In the genomic region with DNA sequence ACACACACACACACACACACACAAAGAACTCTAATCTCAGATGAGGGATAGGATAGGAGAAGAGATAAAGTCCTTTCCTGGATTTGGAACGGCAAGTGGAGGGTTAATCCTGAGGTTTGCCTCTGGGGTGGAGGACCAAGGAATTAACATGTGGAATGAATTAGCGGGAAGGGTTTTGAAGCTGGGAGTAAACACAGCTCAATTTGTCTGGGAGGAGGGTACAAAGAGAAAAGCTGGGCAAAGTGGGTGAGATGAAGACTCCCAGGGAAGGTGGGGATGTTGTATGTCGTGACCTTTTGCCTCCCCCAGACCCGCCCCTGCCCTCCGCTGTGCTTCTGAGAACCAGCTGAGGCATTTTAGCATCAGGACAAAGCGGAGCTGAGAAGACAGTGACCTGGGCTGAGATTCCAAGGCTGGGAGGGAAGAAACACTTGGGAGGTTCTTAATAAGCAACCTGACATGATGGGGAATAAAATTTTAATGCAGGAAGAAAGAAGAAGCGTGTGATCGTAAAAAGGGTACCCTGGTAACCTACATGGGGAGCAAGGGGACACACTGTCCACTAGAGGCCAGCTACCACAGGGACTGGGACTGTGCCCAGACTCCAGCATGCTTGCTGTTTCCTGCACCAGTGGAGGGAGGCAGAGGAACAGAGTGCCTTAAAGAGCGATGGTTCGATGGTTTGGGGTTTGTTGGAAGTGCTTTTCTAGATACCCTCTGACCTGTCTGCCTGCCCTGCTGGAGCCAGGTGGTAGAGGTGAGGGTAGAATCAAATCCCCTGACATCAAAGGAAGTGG, we compare ENCODE assay signal across 7 mouse cellular contexts.
A peak's percentile ranks its signal among the peaks of the same experiment; 100 is the strongest.
DNase-seq lines count a peak whose midpoint lies in the region; ATAC-seq and TF ChIP-seq lines count a peak whose summit lies in the region.

No protein-coding gene starts in this region.

- H3K9me3 ChIP-seq in hindbrain, embryonic 10.5 days = no peaks in the 10 kb centered on the region
- H3K9me3 ChIP-seq in hindbrain, embryonic 13.5 days = no peaks in the 10 kb centered on the region
- H3K9me3 ChIP-seq in neural tube, embryonic 15.5 days (replicated peaks) = no peaks in the 10 kb centered on the region
- no peaks in the 10 kb centered on the region for H3K9me3 ChIP-seq in hindbrain, postnatal 0 days (ENCODE audit: low read length)

- DNase-seq in hindbrain, embryonic 10.5 days (ENCODE audit: low spot score) = peak; percentile 38
- peak; percentile 28 for DNase-seq in neural tube, embryonic 10.5 days (ENCODE audit: extremely low spot score, low spot score)
- peak; percentile 28 for DNase-seq in hindbrain, postnatal 0 days (ENCODE audit: low spot score)
- peak; percentile 6 for DNase-seq in yolk sac, embryonic 10.5 days (ENCODE audit: low spot score)
- no peak for DNase-seq in layer of hippocampus, postnatal 14 days (ENCODE audit: low spot score in 2 of 2)

- no peak overlapping the region for H3K4me3 ChIP-seq in hindbrain, embryonic 10.5 days
- no peak overlapping the region for H3K4me3 ChIP-seq in hindbrain, embryonic 13.5 days
- no peak overlapping the region for H3K4me3 ChIP-seq in neural tube, embryonic 15.5 days (replicated peaks)
- H3K4me3 ChIP-seq in hindbrain, postnatal 0 days (ENCODE audit: low read length) = no peak overlapping the region

- WGBS in hindbrain, embryonic 10.5 days = 23% methylated on average over 10 of the region's 10 CpGs
- 23% methylated on average over 10 of the region's 10 CpGs for WGBS in hindbrain, embryonic 13.5 days
- 35% methylated on average over 10 of the region's 10 CpGs for WGBS in neural tube, embryonic 15.5 days
- 30% methylated on average over 10 of the region's 10 CpGs for WGBS in hindbrain, postnatal 0 days

- H3K4me2 ChIP-seq in hindbrain, embryonic 13.5 days = no peak overlapping the region
- H3K4me2 ChIP-seq in neural tube, embryonic 15.5 days = no peak overlapping the region
- H3K4me2 ChIP-seq in hindbrain, postnatal 0 days (ENCODE audit: low read depth, low read length) = no peak overlapping the region

- peak; percentile 60 for TF ChIP-seq CTCF in hindbrain, postnatal 0 days (IDR thresholded peaks at IDR 0.05; ENCODE audit: low read depth)

- no peak overlapping the region for H3K9ac ChIP-seq in hindbrain, embryonic 13.5 days
- no peak overlapping the region for H3K9ac ChIP-seq in neural tube, embryonic 15.5 days (replicated peaks)
- H3K9ac ChIP-seq in hindbrain, postnatal 0 days (replicated peaks; ENCODE audit: low read length) = no peak overlapping the region

- H3K36me3 ChIP-seq in hindbrain, embryonic 10.5 days = no peaks in the 10 kb centered on the region
- no peaks in the 10 kb centered on the region for H3K36me3 ChIP-seq in hindbrain, embryonic 13.5 days
- H3K36me3 ChIP-seq in neural tube, embryonic 15.5 days = no peaks in the 10 kb centered on the region
- H3K36me3 ChIP-seq in hindbrain, postnatal 0 days (ENCODE audit: insufficient read depth, low read length) = no peaks in the 10 kb centered on the region

- peaks cover 96% of the 10 kb centered on the region for H3K27me3 ChIP-seq in hindbrain, embryonic 10.5 days (ENCODE audit: insufficient read depth, poor library complexity, severe bottlenecking)
- peaks cover 46% of the 10 kb centered on the region; the same call in 1 of the 2 replicates for H3K27me3 ChIP-seq in hindbrain, embryonic 13.5 days
- peaks cover 4% of the 10 kb centered on the region; the same call in 1 of the 2 replicates for H3K27me3 ChIP-seq in neural tube, embryonic 15.5 days (replicated peaks)
- H3K27me3 ChIP-seq in hindbrain, postnatal 0 days (ENCODE audit: insufficient read depth, low read length) = no peaks in the 10 kb centered on the region

- H3K4me1 ChIP-seq in hindbrain, embryonic 10.5 days (replicated peaks) = peaks cover 17% of the 10 kb centered on the region
- peaks cover 12% of the 10 kb centered on the region for H3K4me1 ChIP-seq in hindbrain, embryonic 13.5 days (replicated peaks)
- H3K4me1 ChIP-seq in neural tube, embryonic 15.5 days = no peaks in the 10 kb centered on the region
- H3K4me1 ChIP-seq in hindbrain, postnatal 0 days (ENCODE audit: insufficient read depth, low read length) = no peaks in the 10 kb centered on the region

- ATAC-seq in hindbrain, embryonic 13.5 days (ENCODE audit: low FRiP score) = no peak
- no peak for ATAC-seq in neural tube, embryonic 15.5 days (ENCODE audit: low FRiP score)
- ATAC-seq in hindbrain, postnatal 0 days = no peak

- H3K27ac ChIP-seq in hindbrain, embryonic 10.5 days = no peak overlapping the region
- no peak overlapping the region for H3K27ac ChIP-seq in hindbrain, embryonic 13.5 days
- H3K27ac ChIP-seq in neural tube, embryonic 15.5 days (replicated peaks) = no peak overlapping the region
- H3K27ac ChIP-seq in hindbrain, postnatal 0 days = no peak overlapping the region

Comparison
In these comparisons a context has a peak if more than half of its experiments do, and no peak if none do; other contexts are left out.
1. DNase-seq: peak in hindbrain, embryonic 10.5 days (single experiment), neural tube, embryonic 10.5 days (single experiment), hindbrain, postnatal 0 days (single experiment) and yolk sac, embryonic 10.5 days (single experiment); none in layer of hippocampus, postnatal 14 days (0 of 2).